Mouse (Mus musculus): Measurements from ENCODE around the gene Lancl3. TPM values are rescaled to one million over a fixed set of nuclear protein-coding genes. Genes with fewer than 3 reads are reported as not detected.
"Not testable (repeated sequence)": the region's sequence is repeated elsewhere in the genome, so short reads cannot be mapped to it uniquely, and the experiment has no call there.

Gene Lancl3
- polyA plus RNA-seq, 1 experiment from 2014 or later = 4.0 TPM

DNA sequence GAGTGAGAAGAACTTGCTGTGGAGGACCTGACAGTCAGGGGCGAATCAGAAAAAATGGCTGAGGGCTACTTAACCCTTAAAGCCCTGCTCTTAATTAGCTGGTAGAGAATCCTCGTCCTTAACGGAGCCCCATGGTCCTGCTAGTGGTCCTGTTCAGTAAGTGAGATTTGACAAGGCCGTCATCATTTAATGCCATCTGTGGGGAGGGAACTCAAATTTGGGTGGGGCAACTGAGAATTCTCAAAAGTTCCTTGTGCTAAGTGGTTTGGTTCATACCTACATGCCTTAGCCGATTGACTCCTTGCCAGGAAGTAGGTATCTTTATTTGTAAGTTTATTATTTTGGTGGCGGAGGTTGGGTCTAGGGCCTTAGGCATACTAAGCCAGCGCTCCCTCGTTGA lies 74.6 kb downstream of the Lancl3 start:
- Histone ChIP-seq H3K27me3 (ENCODE audit: control insufficient read depth, insufficient read depth, low read length) (no peaks in the 10 kb centered on the region), H3K4me3 (replicated peaks; ENCODE audit: low read length) (no peak overlapping the region), H3K4me2 (replicated peaks) (no peak overlapping the region), H3K27ac (no peak overlapping the region), H3K4me1 (replicated peaks; ENCODE audit: control insufficient read depth, insufficient read depth, low read length) (no peaks in the 10 kb centered on the region), H3K9ac (no peak overlapping the region), H3K9me3 (ENCODE audit: control insufficient read depth, low read length) (no peaks in the 10 kb centered on the region), H3K36me3 (replicated peaks; ENCODE audit: control insufficient read depth, insufficient read depth) (no peaks in the 10 kb centered on the region)
- no peak for ATAC-seq (ENCODE audit: low FRiP score)
- no peak for DNase-seq (ENCODE audit: low spot score)
- WGBS = 84% methylated on average over 8 of the region's 8 CpGs

DNA sequence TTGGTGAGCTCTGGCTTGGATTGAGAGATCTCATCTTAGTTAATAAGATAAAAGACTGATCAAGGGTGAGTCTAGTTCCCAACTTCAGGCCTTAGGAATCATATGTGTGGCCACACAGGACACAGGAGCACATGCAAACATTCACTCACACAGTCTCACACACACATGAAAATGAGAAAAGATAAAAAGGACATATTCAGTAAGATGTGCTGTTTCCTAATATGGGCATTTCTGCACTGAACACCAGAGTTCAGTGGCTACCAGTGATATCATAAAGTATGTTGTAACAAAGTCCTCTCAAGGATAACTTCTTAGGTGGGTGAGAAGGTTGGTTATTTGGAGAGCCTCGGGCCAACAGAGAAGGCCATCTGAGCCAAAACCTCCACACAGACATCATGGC lies 83.8 kb downstream of the Lancl3 start, which contains the start of gene H2al1m:
H2al1m (plus strand) TSS at position 301 of the 400 bp plus-strand sequence.
- DNase-seq (ENCODE audit: low spot score); H3K4me1 ChIP-seq (replicated peaks; ENCODE audit: control insufficient read depth, insufficient read depth, low read length); H3K4me2 ChIP-seq (replicated peaks); H3K4me3 ChIP-seq (replicated peaks; ENCODE audit: low read length); H3K9me3 ChIP-seq (ENCODE audit: control insufficient read depth, low read length); ATAC-seq (ENCODE audit: low FRiP score); H3K27ac ChIP-seq; H3K27me3 ChIP-seq (ENCODE audit: control insufficient read depth, insufficient read depth, low read length); H3K36me3 ChIP-seq (replicated peaks; ENCODE audit: control insufficient read depth, insufficient read depth); H3K9ac ChIP-seq: not testable (repeated sequence)
- WGBS = no CpG with 5 or more reads among the region's 1 CpGs

DNA sequence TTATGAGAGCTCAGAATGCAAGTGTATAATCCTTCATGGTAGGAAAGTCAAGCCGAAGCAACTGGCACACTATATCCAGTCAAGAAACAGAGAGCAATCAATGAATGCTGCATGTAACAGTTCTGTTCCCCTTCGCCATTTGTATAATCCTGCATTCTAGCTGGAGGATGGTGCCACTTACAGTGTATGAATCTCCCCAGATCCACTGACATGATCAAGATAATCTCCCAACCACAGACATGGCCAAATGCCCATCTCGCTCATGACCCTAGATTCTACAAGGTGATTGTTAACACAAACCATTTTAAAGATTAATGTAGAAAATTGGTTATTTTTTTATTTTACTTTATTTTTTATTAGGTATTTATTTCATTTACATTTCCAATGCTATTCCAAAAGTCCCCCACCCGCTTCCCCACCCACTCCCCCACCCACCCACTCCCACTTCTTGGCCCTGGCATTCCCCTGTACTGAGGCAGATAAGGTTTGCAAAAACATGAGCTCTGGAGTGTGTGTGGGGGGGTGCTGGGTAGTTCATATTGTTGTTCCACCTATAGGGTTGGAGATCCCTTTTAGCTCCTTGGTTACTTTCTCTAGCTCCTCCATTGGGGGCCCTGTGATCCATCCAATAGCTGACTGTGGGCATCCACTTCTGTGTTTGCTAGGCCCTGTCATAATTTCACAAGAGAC lies 93.6 kb downstream of the Lancl3 start:
- 95% methylated on average over 3 of the region's 4 CpGs for WGBS
- H3K4me1 ChIP-seq (replicated peaks; ENCODE audit: control insufficient read depth, insufficient read depth, low read length); H3K27ac ChIP-seq; H3K4me2 ChIP-seq (replicated peaks); H3K4me3 ChIP-seq (replicated peaks; ENCODE audit: low read length); DNase-seq (ENCODE audit: low spot score); H3K9me3 ChIP-seq (ENCODE audit: control insufficient read depth, low read length); ATAC-seq (ENCODE audit: low FRiP score); H3K36me3 ChIP-seq (replicated peaks; ENCODE audit: control insufficient read depth, insufficient read depth); H3K9ac ChIP-seq; H3K27me3 ChIP-seq (ENCODE audit: control insufficient read depth, insufficient read depth, low read length): not testable (repeated sequence)

DNA sequence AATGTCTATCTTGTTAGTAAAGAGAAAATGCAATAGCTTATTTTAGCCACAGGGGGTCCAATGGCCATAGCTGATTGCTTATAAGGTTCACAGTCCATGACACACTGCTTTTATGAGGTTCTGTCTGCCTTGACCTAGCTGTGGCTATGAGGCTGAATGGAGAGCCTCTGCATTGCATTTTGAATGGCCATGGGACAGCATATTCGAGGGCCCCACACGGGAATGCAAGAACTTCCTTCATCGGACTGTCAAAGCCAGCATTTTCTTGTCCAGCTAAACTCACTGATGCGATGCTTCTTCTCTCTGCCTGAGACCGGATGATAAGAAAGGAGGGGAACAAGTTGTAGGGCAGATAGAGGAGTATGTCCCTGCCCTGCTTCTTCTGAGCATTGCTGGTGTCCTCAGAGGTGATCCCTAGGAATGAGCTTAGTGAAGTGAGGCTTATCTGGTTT lies 98.7 kb downstream of the Lancl3 start:
- ATAC-seq (ENCODE audit: low FRiP score) (no peak), DNase-seq (ENCODE audit: low spot score) (no peak)
- H3K4me2 ChIP-seq (replicated peaks) = no peak overlapping the region
- no peak overlapping the region for H3K9ac ChIP-seq
- H3K9me3 ChIP-seq (ENCODE audit: control insufficient read depth, low read length) = no peaks in the 10 kb centered on the region
- H3K4me3 ChIP-seq (replicated peaks; ENCODE audit: low read length) = no peak overlapping the region
- no peaks in the 10 kb centered on the region for H3K27me3 ChIP-seq (ENCODE audit: control insufficient read depth, insufficient read depth, low read length)
- H3K36me3 ChIP-seq (replicated peaks; ENCODE audit: control insufficient read depth, insufficient read depth) = no peaks in the 10 kb centered on the region
- no peaks in the 10 kb centered on the region for H3K4me1 ChIP-seq (replicated peaks; ENCODE audit: control insufficient read depth, insufficient read depth, low read length)
- no peak overlapping the region for H3K27ac ChIP-seq
- 90% methylated on average over 5 of the region's 5 CpGs for WGBS

DNA sequence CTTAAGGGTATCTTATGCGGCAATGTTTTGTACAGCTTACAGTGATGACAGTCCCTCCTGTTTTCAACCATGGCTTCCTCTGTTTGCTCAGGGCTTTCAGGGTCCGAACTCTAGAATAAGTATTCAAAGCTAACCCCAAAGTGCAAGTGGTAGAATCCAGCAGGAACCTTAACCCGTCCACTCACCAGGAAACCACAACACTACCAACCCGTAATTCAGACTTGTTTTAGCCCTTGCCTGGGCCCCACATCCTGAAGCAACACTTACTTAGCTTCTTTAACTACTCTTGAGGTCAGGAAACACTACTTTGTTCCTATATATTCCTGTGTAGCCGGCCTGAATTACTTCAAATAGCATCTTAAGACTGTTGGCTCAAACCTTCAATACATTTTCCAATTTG lies 103.1 kb downstream of the Lancl3 start:
- Histone ChIP-seq H3K4me2 (replicated peaks) (no peak overlapping the region), H3K4me3 (replicated peaks; ENCODE audit: low read length) (no peak overlapping the region), H3K27ac (no peak overlapping the region), H3K36me3 (replicated peaks; ENCODE audit: control insufficient read depth, insufficient read depth) (no peaks in the 10 kb centered on the region), H3K27me3 (ENCODE audit: control insufficient read depth, insufficient read depth, low read length) (no peaks in the 10 kb centered on the region), H3K4me1 (replicated peaks; ENCODE audit: control insufficient read depth, insufficient read depth, low read length) (no peaks in the 10 kb centered on the region), H3K9me3 (ENCODE audit: control insufficient read depth, low read length) (no peaks in the 10 kb centered on the region), H3K9ac (no peak overlapping the region)
- ATAC-seq (ENCODE audit: low FRiP score) = no peak
- no peak for DNase-seq (ENCODE audit: low spot score)
- WGBS = 84% methylated on average over 5 of the region's 5 CpGs

DNA sequence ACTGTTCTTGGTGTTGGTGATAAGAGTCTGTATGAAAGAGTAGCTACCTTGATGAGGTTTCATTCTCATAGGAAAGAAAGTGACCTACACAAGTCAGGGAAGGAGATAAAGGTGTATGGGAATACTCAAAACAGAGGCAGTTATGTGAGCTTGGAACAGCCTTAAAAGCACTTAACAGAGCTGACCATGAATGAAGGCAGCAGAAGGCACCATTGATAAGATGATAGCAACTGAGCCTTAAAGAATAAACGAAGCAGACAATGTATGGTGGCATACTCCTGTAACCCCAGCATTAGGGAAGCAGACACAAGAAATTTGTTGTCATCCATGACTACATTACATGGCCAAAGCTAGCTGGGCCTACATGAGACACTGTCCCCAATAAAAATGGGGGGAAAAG lies 103.8 kb downstream of the Lancl3 start:
- Histone ChIP-seq H3K27ac (no peak overlapping the region), H3K4me2 (replicated peaks) (no peak overlapping the region), H3K9me3 (ENCODE audit: control insufficient read depth, low read length) (no peaks in the 10 kb centered on the region), H3K4me3 (replicated peaks; ENCODE audit: low read length) (no peak overlapping the region), H3K36me3 (replicated peaks; ENCODE audit: control insufficient read depth, insufficient read depth) (no peaks in the 10 kb centered on the region), H3K4me1 (replicated peaks; ENCODE audit: control insufficient read depth, insufficient read depth, low read length) (no peaks in the 10 kb centered on the region), H3K9ac (no peak overlapping the region), H3K27me3 (ENCODE audit: control insufficient read depth, insufficient read depth, low read length) (no peaks in the 10 kb centered on the region)
- DNase-seq (ENCODE audit: low spot score) (no peak), ATAC-seq (ENCODE audit: low FRiP score) (no peak)
- WGBS = 56% methylated on average over 1 of the region's 1 CpGs

DNA sequence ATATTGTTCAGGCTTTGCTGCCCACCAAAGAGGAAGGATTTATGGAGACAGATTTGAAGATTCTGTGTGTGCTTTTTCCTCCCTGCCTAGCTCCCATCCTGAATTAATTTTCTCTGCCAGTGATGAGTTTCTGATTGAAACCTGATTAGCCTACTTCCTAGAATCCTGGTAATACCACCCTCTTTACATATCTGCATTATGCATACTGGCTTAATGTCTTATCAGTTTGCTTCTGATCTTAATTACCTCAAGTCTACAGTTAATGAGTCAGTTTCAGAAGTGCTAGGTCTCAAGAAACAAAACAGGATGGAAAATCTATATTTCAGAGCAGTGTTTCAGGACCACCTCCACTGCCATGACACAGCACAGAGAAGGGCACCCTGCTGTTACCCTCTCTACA lies 116.8 kb downstream of the Lancl3 start:
- not testable (repeated sequence) for H3K4me2 ChIP-seq (replicated peaks)

More for the DNA sequence above, 116.8 kb downstream of the Lancl3 start:
- H3K4me3 ChIP-seq (replicated peaks; ENCODE audit: low read length); H3K9me3 ChIP-seq (ENCODE audit: control insufficient read depth, low read length); H3K27ac ChIP-seq; DNase-seq (ENCODE audit: low spot score); ATAC-seq (ENCODE audit: low FRiP score); H3K4me1 ChIP-seq (replicated peaks; ENCODE audit: control insufficient read depth, insufficient read depth, low read length); H3K9ac ChIP-seq; H3K36me3 ChIP-seq (replicated peaks; ENCODE audit: control insufficient read depth, insufficient read depth); H3K27me3 ChIP-seq (ENCODE audit: control insufficient read depth, insufficient read depth, low read length): not testable (repeated sequence)

Other genes starting within 250 kb of the Lancl3 start
- gene Fthl17b, start 236.9 kb upstream of the Lancl3 start, polyA plus RNA-seq (2014; fragmentation: Nextera tagmentation; extraction: Ambion mirVana) = not detected in 2 replicates
- not detected in 2 replicates for gene Fthl17c, start 223.3 kb upstream of the Lancl3 start, polyA plus RNA-seq (2014; fragmentation: Nextera tagmentation; extraction: Ambion mirVana)
- gene Fthl17d, start 213.1 kb upstream of the Lancl3 start, polyA plus RNA-seq (2014; fragmentation: Nextera tagmentation; extraction: Ambion mirVana) = not detected in 2 replicates
- gene Fthl17e, start 166.4 kb upstream of the Lancl3 start, polyA plus RNA-seq (2014; fragmentation: Nextera tagmentation; extraction: Ambion mirVana) = not detected in 2 replicates
- gene Fthl17f, start 136.9 kb upstream of the Lancl3 start, polyA plus RNA-seq (2014; fragmentation: Nextera tagmentation; extraction: Ambion mirVana) = not detected in 2 replicates
- gene 4930402K13Rik, start 95.3 kb upstream of the Lancl3 start, polyA plus RNA-seq (2014; fragmentation: Nextera tagmentation; extraction: Ambion mirVana) = not detected in 2 replicates
- not detected in 2 replicates for gene Gm14862, start 57.0 kb downstream of the Lancl3 start, polyA plus RNA-seq (2014; fragmentation: Nextera tagmentation; extraction: Ambion mirVana)
- gene Xk, start 72.9 kb downstream of the Lancl3 start, polyA plus RNA-seq (2014; fragmentation: Nextera tagmentation; extraction: Ambion mirVana) = 7.0 and 7.2 TPM in 2 replicates
- gene H2al1m, start 83.9 kb downstream of the Lancl3 start, polyA plus RNA-seq (2014; fragmentation: Nextera tagmentation; extraction: Ambion mirVana) = not detected in 2 replicates
- gene H2al1k, start 150.7 kb downstream of the Lancl3 start, polyA plus RNA-seq (2014; fragmentation: Nextera tagmentation; extraction: Ambion mirVana) = not detected in 2 replicates

All from hindbrain, embryonic 14.5 days (tissue).